Mouse (Mus musculus): ENCODE results near the gene Osbpl3.
A peak's percentile ranks its signal among the peaks of the same experiment; 100 is the strongest.

Osbpl3 gene

GRCm38 (mm10) chr6:50372516-50373424, 83.2 kb downstream of the Osbpl3 start:
- no peak for DNase-seq (ENCODE audit: low spot score in 2 of 2)

DNA sequence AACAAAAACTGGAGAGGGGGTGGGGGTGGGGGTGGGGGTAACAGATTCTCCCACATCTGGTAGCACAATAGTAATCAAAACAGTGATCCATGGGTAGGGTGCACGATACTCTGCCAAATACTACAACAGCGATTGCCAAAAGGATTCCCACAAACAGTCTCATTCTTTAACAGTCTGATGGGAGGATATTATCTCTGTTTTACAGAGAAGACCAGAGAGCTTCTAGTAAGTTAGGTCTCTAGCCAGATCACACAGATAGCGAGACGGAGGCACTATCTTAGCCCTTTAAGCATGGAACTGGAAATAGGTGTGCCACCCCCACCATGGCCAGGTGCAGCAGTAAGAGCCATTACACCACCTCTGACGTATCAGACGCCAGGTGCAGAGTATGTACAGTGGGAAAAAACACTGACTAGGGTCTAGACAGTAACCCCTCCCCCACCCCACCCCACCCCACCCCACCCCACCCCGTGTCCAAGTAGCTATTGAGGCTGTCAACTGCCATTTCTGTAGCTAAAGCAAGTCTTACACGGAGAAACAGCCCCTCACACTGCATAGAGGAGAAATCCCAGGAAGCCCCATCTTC, 84.4 kb downstream of the Osbpl3 start:
- no peak for DNase-seq (ENCODE audit: low spot score in 2 of 2)

DNA sequence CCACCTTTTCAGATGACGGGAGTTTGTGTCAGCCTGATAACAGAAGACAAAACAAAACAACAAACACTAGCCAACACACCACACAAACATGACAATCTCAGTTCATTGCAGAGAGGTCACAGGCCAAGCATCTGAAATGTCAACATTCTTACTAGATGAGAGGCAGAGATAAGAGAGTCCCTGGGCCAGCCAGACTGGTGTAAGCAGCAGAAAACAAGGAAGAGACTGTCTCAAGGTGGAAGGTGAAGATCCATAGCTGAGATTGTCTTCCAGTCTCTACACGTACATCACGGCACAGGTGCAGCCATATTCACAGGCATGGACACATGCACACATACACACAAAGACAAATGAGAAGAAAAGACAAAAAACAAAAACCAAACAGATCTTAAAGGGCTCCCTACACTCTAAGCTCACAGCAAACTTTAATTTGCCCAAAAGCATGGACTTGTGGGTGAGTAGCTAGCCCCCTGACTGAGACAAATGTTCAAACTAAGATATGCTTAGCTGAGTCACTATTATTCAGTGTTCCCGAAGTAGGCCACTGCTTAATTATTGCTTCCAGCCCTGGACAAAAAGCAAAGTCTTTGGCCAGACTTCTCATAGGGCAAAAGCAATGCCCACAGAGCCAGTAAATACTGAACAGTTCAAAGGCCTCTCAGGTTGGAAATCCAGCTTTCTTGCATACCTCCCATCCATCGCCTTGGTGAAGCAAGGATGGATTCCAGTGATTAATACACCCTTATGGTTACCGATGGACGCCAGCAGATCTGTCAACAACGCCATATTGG, 87.3 kb downstream of the Osbpl3 start:
- DNase-seq (ENCODE audit: low spot score in 2 of 2): no peak

DNA sequence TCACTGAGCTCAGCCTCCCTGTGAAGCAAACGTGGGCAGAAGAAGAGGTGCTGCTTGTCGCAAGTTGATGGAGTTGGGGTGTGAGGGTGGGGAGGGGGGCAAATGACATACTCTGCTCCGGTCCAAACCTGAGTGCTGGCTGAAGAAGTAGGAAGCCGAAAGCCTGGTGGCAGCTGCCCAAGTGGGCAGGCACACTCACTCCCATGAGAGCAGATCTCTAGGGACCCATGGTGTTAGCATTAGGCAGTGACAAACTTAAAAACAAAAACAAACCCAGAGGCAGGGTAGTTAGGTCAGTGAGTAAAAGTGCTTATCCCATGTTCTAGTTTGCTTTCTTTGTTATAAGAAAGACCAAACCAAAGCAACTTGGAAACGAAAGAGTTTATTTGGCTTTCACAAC, 88.2 kb downstream of the Osbpl3 start:
- DNase-seq (ENCODE audit: low spot score in 2 of 2): no peak

- peak; percentile 65 to 71 for DNase-seq (ENCODE audit: low spot score in 2 of 2)
These were observed 89.3 kb downstream of the Osbpl3 start for GRCm38 (mm10) chr6:50366724-50367123.

DNA sequence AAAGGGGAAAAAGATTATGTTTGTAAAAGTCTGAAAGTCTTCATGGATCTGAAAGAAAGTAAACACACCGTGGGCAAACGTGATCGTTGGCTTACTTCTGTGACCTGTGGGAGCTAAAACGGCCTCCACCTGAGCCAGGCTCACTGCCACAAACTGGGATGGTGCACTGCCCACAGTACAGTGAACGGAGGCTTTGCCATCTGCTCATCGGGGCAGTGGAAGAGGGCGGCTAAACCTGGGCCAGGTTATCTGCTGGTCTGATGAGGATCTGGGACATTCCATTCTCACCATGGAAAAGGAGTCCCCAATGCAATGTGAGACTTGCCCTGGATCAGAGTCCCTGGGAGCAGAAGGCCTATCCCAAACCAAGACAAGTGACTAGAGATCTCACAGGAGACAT, 89.7 kb downstream of the Osbpl3 start:
- no peak for DNase-seq (ENCODE audit: low spot score in 2 of 2)

GRCm38 (mm10) chr6:50364364-50364763, 91.6 kb downstream of the Osbpl3 start:
- DNase-seq (ENCODE audit: low spot score in 2 of 2): no peak

GRCm38 (mm10) chr6:50363385-50363784, 92.6 kb downstream of the Osbpl3 start:
- DNase-seq (ENCODE audit: low spot score in 2 of 2): no peak

DNA sequence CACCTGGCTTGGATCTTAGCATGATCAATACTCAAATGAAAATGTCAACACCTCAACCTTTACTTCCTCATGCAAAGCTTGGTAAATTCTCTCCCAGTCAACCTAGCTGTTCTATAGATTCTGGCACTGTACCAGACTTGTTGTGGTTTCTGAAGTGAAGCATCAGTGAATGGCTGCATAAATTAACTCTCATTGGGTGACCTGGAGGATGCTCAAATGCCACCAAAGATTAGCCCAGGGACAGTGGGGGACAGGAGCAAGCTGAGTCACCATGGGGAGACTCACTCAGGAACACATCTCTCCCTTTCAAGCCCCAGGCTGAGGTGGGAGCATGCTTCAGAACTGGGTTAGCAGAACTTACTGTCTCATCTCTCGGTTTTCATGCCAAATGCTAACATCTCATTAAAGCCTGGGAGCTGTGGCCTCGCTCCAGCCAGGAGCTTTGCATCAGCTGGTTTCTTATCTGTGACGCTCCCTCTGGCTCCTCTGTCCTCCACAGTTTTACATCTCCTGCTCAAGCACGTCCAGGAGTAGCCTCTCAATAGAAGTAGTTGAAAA, 93.2 kb downstream of the Osbpl3 start:
- no peak for DNase-seq (ENCODE audit: low spot score in 2 of 2)

- DNase-seq (ENCODE audit: low spot score in 2 of 2): no peak
These were observed 93.8 kb downstream of the Osbpl3 start for GRCm38 (mm10) chr6:50362196-50362595.

GRCm38 (mm10) chr6:50358104-50358679, 97.8 kb downstream of the Osbpl3 start:
- peak; percentile 64 to 68 for DNase-seq (ENCODE audit: low spot score in 2 of 2)

GRCm38 (mm10) chr6:50354688-50355660, 101.0 kb downstream of the Osbpl3 start:
- no peak for DNase-seq (ENCODE audit: low spot score in 2 of 2)

GRCm38 (mm10) chr6:50352812-50353211, 103.2 kb downstream of the Osbpl3 start:
- no peak for DNase-seq (ENCODE audit: low spot score in 2 of 2)

- no peak for DNase-seq (ENCODE audit: low spot score in 2 of 2)
These were observed 105.1 kb downstream of the Osbpl3 start for GRCm38 (mm10) chr6:50350911-50351310.

- DNase-seq (ENCODE audit: low spot score in 2 of 2): no peak
These were observed 107.4 kb downstream of the Osbpl3 start for GRCm38 (mm10) chr6:50348619-50349018.

- no peak for DNase-seq (ENCODE audit: low spot score in 2 of 2)
These were observed 109.8 kb downstream of the Osbpl3 start for GRCm38 (mm10) chr6:50346204-50346603.

- DNase-seq (ENCODE audit: low spot score in 2 of 2): no peak
These were observed 115.6 kb downstream of the Osbpl3 start for GRCm38 (mm10) chr6:50340226-50340906.

DNA sequence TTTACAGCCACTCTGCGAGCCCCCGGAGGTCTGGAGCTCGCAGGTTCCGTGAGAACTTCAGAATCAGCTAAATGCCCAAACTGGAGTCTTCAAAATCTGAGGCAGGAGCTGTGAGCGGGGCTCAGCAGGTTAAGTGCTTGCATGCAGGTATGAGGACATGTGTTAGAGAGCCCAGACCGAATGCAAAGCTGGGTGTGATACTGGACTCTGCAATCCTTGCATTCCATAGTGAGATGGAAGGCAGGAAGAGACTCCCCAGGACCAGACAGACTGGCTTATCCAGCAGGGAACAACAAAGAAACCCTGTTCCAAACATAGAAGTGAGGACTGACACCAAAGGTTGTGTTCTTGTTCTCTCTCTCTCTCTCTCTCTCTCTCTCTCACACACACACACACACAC, 118.6 kb downstream of the Osbpl3 start:
- DNase-seq (ENCODE audit: low spot score in 2 of 2): no peak

GRCm38 (mm10) chr6:50336376-50336775, 119.6 kb downstream of the Osbpl3 start:
- no peak for DNase-seq (ENCODE audit: low spot score in 2 of 2)

Data from right cerebral cortex, adult 2 months (tissue).